Mouse (Mus musculus) heart, embryonic 11.5 days (tissue): ENCODE data around the gene Ccr10. TPM values are rescaled to one million over a fixed set of nuclear protein-coding genes. Genes with fewer than 3 reads are reported as not detected.
A peak's percentile ranks its signal among the peaks of the same experiment; 100 is the strongest.

Experiments
- ATAC-seq: fragments of 200-750 bp; cut with Nextera tagmentation; replicated peaks from 2 replicates; pipeline ENCODE4 v1.8.0; 2017; ENCODE audit warnings: moderate library complexity; ENCODE audit not compliant: insufficient number of reproducible peaks, low FRiP score, low TSS enrichment
- H3K27ac ChIP-seq: fragments of 300-500 bp; sonication (generic); 2 replicates; pipeline ENCODE4 v1.5.1; 2014; ENCODE audit warnings: mild to moderate bottlenecking, low read depth, low read length
- H3K27me3 ChIP-seq: fragments of 300-500 bp; sonication (generic); 2 replicates; pipeline ENCODE4 v1.6.1; 2014; ENCODE audit warnings: mild to moderate bottlenecking, low read length, mixed read lengths; ENCODE audit not compliant: control insufficient read depth, insufficient read depth
- H3K36me3 ChIP-seq: fragments of 300-500 bp; sonication (generic); 2 replicates; pipeline ENCODE4 v1.6.1; 2014; ENCODE audit warnings: mild to moderate bottlenecking, low read length, moderate library complexity, mixed read lengths; ENCODE audit not compliant: control insufficient read depth, insufficient read depth
- H3K4me1 ChIP-seq: fragments of 300-500 bp; sonication (generic); 2 replicates; pipeline ENCODE4 v1.6.1; 2014; ENCODE audit warnings: low read length; ENCODE audit not compliant: control insufficient read depth, insufficient read depth
- H3K4me2 ChIP-seq: fragments of 300-500 bp; sonication (generic); 2 replicates; pipeline ENCODE4 v1.6.1; 2014; ENCODE audit warnings: mild to moderate bottlenecking, moderate library complexity
- H3K4me3 ChIP-seq: fragments of 300-500 bp; sonication (generic); 2 replicates; pipeline ENCODE4 v1.5.1; 2014; ENCODE audit warnings: low read depth, low read length
- H3K9ac ChIP-seq: fragments of 300-500 bp; sonication (generic); 2 replicates; pipeline ENCODE4 v1.6.1; 2014; ENCODE audit warnings: mild to moderate bottlenecking, low read depth, low read length, moderate library complexity
- H3K9me3 ChIP-seq: fragments of 300-500 bp; sonication (generic); replicated peaks from 2 replicates; pipeline ENCODE4 v1.6.1; 2016; ENCODE audit warnings: low read length; ENCODE audit not compliant: control insufficient read depth
- WGBS: fragments of 180-500 bp; shearing (Covaris S2); extraction: QIAGEN DNeasy Blood & Tissue Kit; methylation state at CpG from one replicate; pipeline ENCODE4 v1.1.7; 2014; ENCODE audit not compliant: insufficient replicate concordance; 5-methylcytosine and 5-hydroxymethylcytosine counted together
- polyA plus RNA-seq: library from polyadenylated mRNA; unstranded; fragments of >200 nt; fragmentation: Nextera tagmentation; extraction: Ambion mirVana; gene quantifications from 2 replicates; pipeline ENCODE4 v1.2.1, GENCODE M21; 2014

Gene Ccr10
- polyA plus RNA-seq, 1 experiment from 2014 or later: 0.39 TPM

DNA sequence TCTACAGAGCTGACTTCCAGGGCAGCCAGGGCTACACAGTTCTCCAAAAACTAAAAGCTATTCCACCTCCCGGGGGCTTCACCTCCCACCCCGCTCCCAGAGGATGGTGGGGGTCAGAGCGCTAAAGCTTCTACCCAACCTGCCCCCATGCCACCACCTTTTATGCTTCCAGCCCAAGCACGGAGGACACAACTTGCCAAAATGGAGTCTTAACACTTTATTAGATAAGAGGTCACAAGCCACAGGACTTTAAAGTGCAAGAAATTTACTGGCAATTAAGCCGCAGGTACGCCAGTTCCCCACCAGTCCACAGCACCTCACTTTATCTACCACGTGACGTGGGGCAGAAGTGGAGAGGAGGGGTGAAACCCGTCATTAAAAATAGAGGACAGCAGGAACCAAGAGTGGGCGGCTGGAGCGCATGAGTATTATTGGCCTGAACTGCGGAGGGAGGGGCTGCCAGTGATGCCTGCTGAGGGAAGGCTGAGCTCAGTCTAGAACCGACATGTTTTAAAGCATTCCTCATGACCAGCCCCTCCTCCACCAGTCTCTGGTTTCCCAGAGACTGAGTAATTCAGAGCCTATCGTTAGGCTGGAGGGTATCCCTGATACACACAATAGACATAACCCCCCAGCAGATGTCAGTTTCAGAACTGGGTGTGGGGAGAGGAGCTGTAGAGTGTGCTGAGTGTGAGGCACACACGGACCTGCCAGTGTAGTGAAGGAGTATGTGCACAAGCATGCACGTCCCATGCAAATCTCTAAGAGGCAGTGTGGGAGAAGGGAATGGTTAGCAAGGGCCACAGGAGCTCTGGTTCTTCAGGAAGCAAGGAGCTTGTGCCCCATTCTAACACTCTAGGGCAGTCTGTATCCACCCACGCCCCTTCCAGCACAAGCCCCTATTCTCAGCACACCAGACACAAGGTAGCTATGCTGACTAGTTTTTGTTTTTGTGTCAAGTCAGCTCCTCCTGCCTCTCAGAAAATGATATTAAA is 16.0 kb upstream of the Ccr10 start:
- 0 out of 2 replicates have a peak overlapping the region, but pooled peaks have one; percentile 2 for H3K4me2 ChIP-seq
- H3K36me3 ChIP-seq: peaks cover 4% of the 10 kb centered on the region; the same call in 1 of the 2 replicates
- peaks cover 31% of the 10 kb centered on the region for H3K4me1 ChIP-seq
- H3K4me3 ChIP-seq: no peak overlapping the region
- H3K27ac ChIP-seq: peak overlapping the region; percentile 7; the same call in 1 of the 2 replicates
- H3K9ac ChIP-seq: no peak overlapping the region
- H3K9me3 ChIP-seq: no peaks in the 10 kb centered on the region
- 0 out of 2 replicates have a peak, but pooled peaks cover 2% of the 10 kb centered on the region for H3K27me3 ChIP-seq
- 39% methylated on average over 17 of the region's 17 CpGs for WGBS
- no peak for ATAC-seq

DNA sequence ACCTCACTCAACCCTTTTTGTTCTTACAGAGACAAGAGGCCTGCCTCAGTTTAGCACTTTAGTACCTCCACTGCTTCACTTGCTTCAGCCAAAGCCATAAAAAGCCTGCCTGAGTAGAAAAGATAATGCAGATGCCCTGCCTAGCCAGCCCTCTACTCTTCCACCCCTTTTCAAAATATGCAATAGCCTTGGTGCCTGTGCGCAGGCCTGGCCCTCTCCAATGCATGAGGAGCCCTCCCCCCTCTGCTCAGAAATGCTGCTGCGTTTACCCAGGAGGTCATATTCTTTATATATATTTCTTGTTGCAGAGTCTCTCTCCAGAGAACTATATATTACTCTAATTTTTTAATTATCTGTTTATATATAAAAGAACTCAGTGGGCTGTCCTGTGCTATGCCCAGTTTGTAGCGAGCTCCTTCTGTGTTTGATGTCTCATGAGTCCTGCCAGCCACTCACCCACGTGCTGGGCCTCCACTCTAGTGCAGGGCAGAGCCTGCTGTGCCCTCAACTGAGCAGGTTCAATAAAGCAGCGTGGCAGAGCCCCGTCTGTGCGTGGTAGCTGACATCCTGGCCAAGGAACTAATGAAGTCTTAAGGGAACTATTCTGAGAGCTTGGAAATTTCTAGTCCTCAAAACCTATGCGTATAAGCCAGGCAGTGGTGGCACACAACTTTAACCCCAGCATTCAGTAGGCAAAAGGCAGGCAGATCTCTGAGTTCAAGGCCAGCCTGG is 15.1 kb upstream of the Ccr10 start:
- H3K27ac ChIP-seq: peak overlapping the region; percentile 77
- peak overlapping the region; percentile 39; the same call in 1 of the 2 replicates for H3K9ac ChIP-seq
- H3K27me3 ChIP-seq: 0 out of 2 replicates have a peak, but pooled peaks cover 2% of the 10 kb centered on the region
- no peak overlapping the region for H3K4me3 ChIP-seq
- peak overlapping the region; percentile 33 for H3K4me2 ChIP-seq
- peaks cover 31% of the 10 kb centered on the region for H3K4me1 ChIP-seq
- peaks cover 2% of the 10 kb centered on the region; the same call in 1 of the 2 replicates for H3K36me3 ChIP-seq
- no peaks in the 10 kb centered on the region for H3K9me3 ChIP-seq
- WGBS: 48% methylated on average over 8 of the region's 8 CpGs
- no peak; the same call in 1 of the 2 replicates for ATAC-seq

DNA sequence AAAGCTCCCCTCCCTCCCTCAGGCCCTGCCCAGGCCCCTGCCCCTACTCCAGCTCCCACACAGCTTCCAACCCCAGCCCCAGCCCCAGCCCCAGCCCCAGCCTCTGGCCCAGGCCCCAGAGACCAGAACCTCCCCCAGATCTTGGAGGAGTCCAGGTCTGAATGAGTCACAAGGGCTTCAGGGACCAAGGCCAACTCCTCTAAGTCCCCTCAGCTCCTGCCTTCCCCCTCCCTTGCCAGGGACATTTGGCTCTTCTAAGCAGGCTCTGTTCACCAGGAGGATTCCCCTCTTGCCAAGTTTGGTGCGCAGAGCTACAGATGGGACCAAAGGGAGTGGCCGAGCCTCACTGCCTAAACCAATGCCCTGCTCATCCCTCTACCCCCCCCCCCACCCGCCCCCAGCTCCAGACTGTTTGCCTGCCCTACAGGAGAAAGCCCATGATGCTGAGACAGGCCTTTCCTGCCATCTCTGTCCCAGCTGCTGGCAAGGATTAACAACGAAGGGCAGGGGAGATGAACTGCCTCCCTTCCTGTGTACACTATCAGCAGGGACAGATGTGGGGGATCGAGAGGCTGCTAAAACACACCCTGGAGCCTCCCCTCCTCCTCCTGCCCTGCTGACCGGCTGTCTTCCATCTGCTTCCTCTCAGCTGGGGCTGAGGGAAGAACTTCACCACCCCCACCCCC is 14.4 kb upstream of the Ccr10 start:
- Histone ChIP-seq H3K4me2 (peak overlapping the region; percentile 33), H3K9ac (peak overlapping the region; percentile 39)
- WGBS: 7% methylated on average over 6 of the region's 6 CpGs

DNA sequence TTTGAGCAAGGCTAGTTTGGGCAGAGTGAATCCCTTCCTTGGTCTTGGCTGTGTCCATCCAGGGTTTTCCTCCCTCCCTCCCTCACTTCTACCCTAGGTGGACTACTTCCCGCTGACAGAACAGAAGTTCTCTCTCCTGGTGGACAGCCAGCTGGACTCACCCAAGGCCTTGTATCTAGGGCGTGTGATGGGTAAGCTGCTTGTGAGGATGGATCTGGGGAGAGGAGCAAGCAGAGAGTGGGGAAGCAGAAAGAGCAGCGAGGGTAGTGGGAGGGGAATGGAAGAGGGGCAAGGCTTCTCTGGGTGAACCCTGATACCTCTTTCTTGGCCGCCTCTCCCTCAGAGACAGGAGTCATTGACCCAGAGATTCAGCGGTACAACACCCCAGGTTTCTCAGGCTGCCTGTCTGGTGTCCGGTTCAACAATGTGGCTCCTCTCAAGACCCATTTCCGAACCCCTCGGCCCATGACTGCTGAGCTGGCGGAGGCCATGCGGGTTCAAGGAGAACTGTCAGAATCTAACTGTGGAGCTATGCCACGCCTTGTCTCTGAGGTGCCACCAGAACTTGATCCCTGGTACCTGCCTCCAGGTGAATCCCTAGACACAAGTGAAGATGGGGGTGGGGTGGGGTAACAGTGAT is 13.0 kb upstream of the Ccr10 start:
- H3K36me3 ChIP-seq: 0 out of 2 replicates have a peak, but pooled peaks cover 2% of the 10 kb centered on the region
- 0 out of 2 replicates have a peak, but pooled peaks cover 5% of the 10 kb centered on the region for H3K27me3 ChIP-seq
- ATAC-seq: no peak
- no peak overlapping the region for H3K9ac ChIP-seq
- H3K9me3 ChIP-seq: no peaks in the 10 kb centered on the region
- no peak overlapping the region for H3K4me2 ChIP-seq
- H3K4me1 ChIP-seq: peaks cover 25% of the 10 kb centered on the region
- H3K27ac ChIP-seq: no peak overlapping the region
- WGBS: 80% methylated on average over 11 of the region's 11 CpGs
- H3K4me3 ChIP-seq: no peak overlapping the region

More for the DNA sequence above, 14.4 kb upstream of the Ccr10 start:
- 0 out of 2 replicates have a peak, but pooled peaks cover 2% of the 10 kb centered on the region for H3K27me3 ChIP-seq
- 0 out of 2 replicates have a peak, but pooled peaks cover 2% of the 10 kb centered on the region for H3K36me3 ChIP-seq
- peak overlapping the region; percentile 77 for H3K27ac ChIP-seq
- no peak overlapping the region for H3K4me3 ChIP-seq
- peak; percentile 81 for ATAC-seq
- no peaks in the 10 kb centered on the region for H3K9me3 ChIP-seq
- peaks cover 31% of the 10 kb centered on the region for H3K4me1 ChIP-seq

DNA sequence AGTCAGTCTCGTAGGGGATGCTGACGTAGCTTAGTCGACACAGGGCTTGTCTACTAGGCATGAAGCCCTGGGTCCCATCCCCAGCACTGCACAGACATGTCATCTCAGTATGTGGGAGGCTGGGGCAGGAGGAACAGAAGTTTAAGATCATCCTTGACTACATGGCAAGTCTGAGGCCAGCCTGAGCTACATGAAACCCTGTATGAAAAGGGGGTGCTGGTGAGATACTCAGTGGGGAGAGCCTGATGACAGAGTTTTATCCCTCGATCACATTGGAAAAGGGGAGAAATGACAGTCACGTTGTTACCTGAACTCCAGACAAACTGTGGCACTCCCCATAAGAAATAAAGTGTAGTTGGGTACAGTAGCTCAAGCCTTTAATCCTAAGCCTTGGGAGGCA is 12.3 kb upstream of the Ccr10 start:
- Histone ChIP-seq H3K4me2 (no peak overlapping the region), H3K36me3 (no peaks in the 10 kb centered on the region), H3K4me3 (no peak overlapping the region), H3K27me3 (0 out of 2 replicates have a peak, but pooled peaks cover 5% of the 10 kb centered on the region), H3K27ac (no peak overlapping the region), H3K9ac (no peak overlapping the region), H3K4me1 (peaks cover 25% of the 10 kb centered on the region), H3K9me3 (no peaks in the 10 kb centered on the region)
- ATAC-seq: no peak
- 85% methylated on average over 5 of the region's 5 CpGs for WGBS

DNA sequence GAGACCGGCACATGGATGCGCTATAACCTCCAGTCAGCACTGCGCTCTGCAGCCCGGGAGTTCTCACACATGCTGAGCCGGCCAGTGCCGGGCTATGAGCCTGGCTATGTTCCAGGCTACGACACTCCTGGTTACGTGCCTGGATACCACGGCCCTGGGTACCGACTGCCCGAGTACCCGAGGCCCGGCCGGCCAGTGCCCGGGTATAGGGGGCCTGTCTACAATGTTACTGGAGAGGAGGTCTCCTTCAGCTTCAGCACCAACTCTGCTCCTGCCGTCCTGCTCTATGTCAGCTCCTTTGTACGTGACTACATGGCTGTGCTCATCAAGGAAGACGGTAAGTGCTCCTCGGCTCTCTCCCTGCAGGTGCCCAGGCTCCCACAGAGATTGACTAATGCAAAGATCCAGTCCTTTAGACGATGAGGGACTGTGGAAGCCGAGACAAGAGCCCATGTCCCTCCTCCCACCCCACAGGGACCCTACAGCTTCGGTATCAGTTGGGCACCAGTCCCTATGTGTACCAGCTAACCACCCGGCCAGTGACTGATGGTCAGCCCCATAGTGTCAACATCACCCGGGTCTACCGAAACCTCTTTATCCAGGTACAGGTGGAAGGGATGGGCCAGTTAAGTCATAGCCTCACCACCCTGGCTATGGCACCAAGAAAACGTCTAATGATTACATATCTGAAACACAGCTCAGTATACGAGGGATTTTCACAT is 11.4 kb upstream of the Ccr10 start:
- Histone ChIP-seq H3K4me2 (no peak overlapping the region), H3K4me3 (no peak overlapping the region), H3K36me3 (no peaks in the 10 kb centered on the region), H3K27me3 (0 out of 2 replicates have a peak, but pooled peaks cover 5% of the 10 kb centered on the region), H3K9ac (no peak overlapping the region), H3K9me3 (no peaks in the 10 kb centered on the region), H3K4me1 (peaks cover 25% of the 10 kb centered on the region), H3K27ac (no peak overlapping the region)
- ATAC-seq: no peak
- 85% methylated on average over 27 of the region's 27 CpGs for WGBS

DNA sequence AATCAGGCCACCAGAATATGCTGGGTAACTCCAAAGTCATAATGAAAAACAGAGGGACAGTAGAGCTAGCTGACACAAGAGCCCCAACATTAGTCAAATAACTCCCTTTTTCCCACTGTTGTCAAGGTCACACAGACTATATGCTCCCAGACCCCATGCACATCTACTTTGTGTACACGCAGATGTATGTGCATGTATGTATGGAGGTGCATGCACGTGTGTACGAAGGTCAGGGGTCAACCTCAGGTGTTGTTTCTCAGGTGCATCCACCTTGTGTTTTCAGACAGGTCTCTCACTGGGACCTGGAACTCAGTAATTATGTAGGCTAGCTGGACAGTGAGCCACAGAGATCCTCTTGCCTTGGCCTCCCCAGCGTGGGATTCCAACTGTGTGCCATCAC is 10.2 kb upstream of the Ccr10 start:
- Histone ChIP-seq H3K27ac (no peak overlapping the region), H3K9me3 (no peaks in the 10 kb centered on the region), H3K27me3 (0 out of 2 replicates have a peak, but pooled peaks cover 5% of the 10 kb centered on the region), H3K4me1 (peaks cover 14% of the 10 kb centered on the region), H3K9ac (no peak overlapping the region), H3K36me3 (no peaks in the 10 kb centered on the region), H3K4me2 (no peak overlapping the region), H3K4me3 (no peak overlapping the region)
- 89% methylated on average over 4 of the region's 4 CpGs for WGBS
- ATAC-seq: no peak
